Mouse (Mus musculus) testis, adult 2 months (tissue): ENCODE measurements around the gene Fes.

ENCODE experiments used
- CTCF ChIP-seq: fragments of 200-500 bp; IDR thresholded peaks from 2 replicates; pipeline ENCODE4 v1.5.1; 2012; ENCODE audit warnings: low read depth, mild to moderate bottlenecking, inconsistent platforms, low read length, moderate library complexity; ENCODE audit not compliant: control insufficient read depth, insufficient read depth, insufficient replicate concordance
- POLR2A ChIP-seq: fragments of 200-500 bp; IDR thresholded peaks from 2 replicates; pipeline ENCODE4 v1.6.1; 2012; ENCODE audit warnings: low read depth, mild to moderate bottlenecking, inconsistent platforms, low read length, moderate library complexity; ENCODE audit not compliant: control insufficient read depth

- TF ChIP-seq CTCF: no peak
- no peak for TF ChIP-seq POLR2A
These were observed 19.7 kb downstream of the Fes start for GRCm38 (mm10) chr7:80368009-80368408.
